Mouse (Mus musculus): ENCODE results near the gene Smgc. TPM values are rescaled to one million over a fixed set of nuclear protein-coding genes. Genes with fewer than 3 reads are reported as not detected.

Gene Smgc
- total and polyA plus RNA-seq, 2 experiments from 2014 or later, result not detected

Other genes with a start within 250 kb of the Smgc start
- gene Lrrk2, start 165.1 kb upstream of the Smgc start, total RNA-seq (2014; rRNA removed; ENCODE audit: low replicate concordance), result 4.1 and 5.3 TPM in 2 replicates
- gene Lrrk2, start 165.1 kb upstream of the Smgc start, polyA plus RNA-seq (2015; fragmentation: Nextera tagmentation; extraction: Ambion mirVana), result 3.6 and 3.7 TPM in 2 replicates
- gene Cntn1, start 212.9 kb downstream of the Smgc start, total RNA-seq (2014; rRNA removed; ENCODE audit: low replicate concordance), result 0.04 and 0.31 TPM in 2 replicates
- gene Cntn1, start 212.9 kb downstream of the Smgc start, polyA plus RNA-seq (2015; fragmentation: Nextera tagmentation; extraction: Ambion mirVana), result 0.08 TPM in 2 replicates